Mouse (Mus musculus) lung, postnatal 0 days (tissue): ENCODE data around the gene 5730522E02Rik.
"Not testable (repeated sequence)": the region's sequence is repeated elsewhere in the genome, so short reads cannot be mapped to it uniquely, and the experiment has no call there.

Experiments
- CTCF ChIP-seq: IDR thresholded peaks from 2 replicates; pipeline ENCODE4 v1.5.1; 2016; ENCODE audit warnings: antibody characterized with exemption, mild to moderate bottlenecking
- EP300 ChIP-seq: IDR thresholded peaks from 2 replicates; pipeline ENCODE4 v1.6.1; 2016; ENCODE audit warnings: antibody characterized with exemption, mild to moderate bottlenecking, control low read depth

DNA sequence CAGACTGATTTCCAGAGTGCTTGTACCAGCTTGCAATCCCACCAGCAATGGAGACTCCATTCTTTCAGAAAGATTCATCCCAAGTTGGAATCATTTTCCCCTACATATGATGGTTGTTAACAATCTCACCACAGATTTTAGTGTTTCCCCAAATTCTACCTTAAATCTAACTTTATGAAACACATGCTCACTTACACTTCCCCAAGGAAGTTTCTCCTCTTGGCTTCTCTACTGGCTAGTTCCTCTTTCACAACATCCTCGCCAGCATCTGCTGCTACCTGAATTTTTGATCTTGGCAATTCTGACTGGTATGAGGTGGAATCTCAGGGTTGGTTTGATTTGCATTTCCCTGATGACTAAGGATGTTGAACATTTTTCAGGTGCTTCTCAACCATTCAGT lies 3.1 kb upstream of the 5730522E02Rik start:
- not testable (repeated sequence) for TF ChIP-seq CTCF, EP300
